Mouse (Mus musculus) erythroblast, embryonic 14.5 days (primary cell): ENCODE data around the gene Capn2.

ENCODE experiments used
- GATA1 ChIP-seq: IDR thresholded peaks from 2 replicates; pipeline ENCODE4 v1.6.1; 2012; ENCODE audit warnings: low read length, inconsistent platforms, mixed read lengths
- TAL1 ChIP-seq: IDR thresholded peaks from 3 replicates; pipeline ENCODE4 v1.6.1; 2012; ENCODE audit warnings: low read length, inconsistent platforms, mixed read lengths

DNA sequence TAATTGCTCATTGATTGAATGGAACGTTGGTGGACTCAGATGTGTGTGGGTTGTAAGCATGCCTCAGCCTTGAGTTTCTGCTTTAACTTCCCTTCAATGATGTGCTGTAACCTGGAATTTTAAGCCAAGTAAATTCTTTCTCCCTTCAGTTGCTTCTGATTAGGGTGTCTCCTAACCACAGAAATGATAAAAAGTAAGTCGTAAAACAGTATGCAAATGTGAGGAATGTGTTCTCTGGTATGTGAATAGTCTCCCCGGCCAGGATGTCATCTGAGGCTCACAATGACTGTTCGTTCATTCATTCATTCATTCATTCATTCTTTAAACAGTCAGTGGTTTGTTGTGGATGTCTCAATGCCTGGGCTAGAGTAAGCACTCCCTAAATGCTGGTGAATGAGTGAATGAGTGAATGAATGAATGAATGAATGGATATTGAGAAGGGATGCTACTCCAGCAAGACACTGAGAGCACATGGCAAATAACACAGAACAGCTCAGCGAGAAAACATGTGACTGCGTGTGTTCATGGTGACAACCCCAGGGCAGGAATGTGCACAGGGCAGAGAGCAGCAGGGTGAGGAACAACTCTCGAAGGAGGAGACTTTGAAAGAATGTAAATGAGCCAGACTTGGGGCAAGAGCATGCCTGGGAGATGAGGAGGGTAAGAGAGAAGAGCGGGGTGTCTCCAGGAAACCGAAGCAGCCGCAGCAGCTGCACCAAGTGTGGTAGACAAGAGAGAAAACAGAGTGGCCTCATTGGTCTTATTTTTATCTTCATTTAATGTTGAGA, 2.4 kb downstream of the Capn2 start:
- TF ChIP-seq GATA1 (no peak), TAL1 (no peak)
